Mouse (Mus musculus) liver, embryonic 14.5 days (tissue): ENCODE results near the gene Sowaha. TPM values are rescaled to one million over a fixed set of nuclear protein-coding genes. Genes with fewer than 3 reads are reported as not detected.
"Not testable (repeated sequence)": the region's sequence is repeated elsewhere in the genome, so short reads cannot be mapped to it uniquely, and the experiment has no call there.

Source experiments
- ATAC-seq: fragments of 200-750 bp; cut with Nextera tagmentation; 2 replicates; pipeline ENCODE4 v1.8.0; 2017; ENCODE audit warnings: moderate number of reproducible peaks, mild to moderate bottlenecking, moderate library complexity; ENCODE audit not compliant: insufficient read depth
- DNase-seq, 3 experiments: peaks; one replicate each; pipeline ENCODE4 v3.0.0-alpha.2; 2012 to 2013; ENCODE audit warnings: low read depth in 3 of 3, low spot score in 3 of 3
- H3K27ac ChIP-seq: fragments of 300-500 bp; sonication (generic); 2 replicates; pipeline ENCODE4 v1.5.1; 2014; ENCODE audit warnings: moderate library complexity, mild to moderate bottlenecking, control low read depth, inconsistent platforms
- H3K27me3 ChIP-seq: fragments of 300-500 bp; sonication (generic); 2 replicates; pipeline ENCODE4 v1.6.1; 2014; ENCODE audit warnings: mild to moderate bottlenecking, low read length, moderate library complexity; ENCODE audit not compliant: control insufficient read depth, insufficient read depth
- H3K36me3 ChIP-seq: fragments of 300-500 bp; sonication (generic); replicated peaks from 2 replicates; pipeline ENCODE4 v1.6.1; 2014; ENCODE audit warnings: low read depth; ENCODE audit not compliant: control insufficient read depth, insufficient read depth
- H3K4me1 ChIP-seq, 2 experiments: fragments of 200-500 bp in 1 of 2; fragments of 300-500 bp in 1 of 2; sonication (generic) in 1 of 2; replicated peaks; 2 replicates each; pipeline ENCODE4 v1.6.1; 2012 to 2014; ENCODE audit warnings: antibody characterized with exemption in 1 of 2, inconsistent platforms in 1 of 2, low read length in 1 of 2; ENCODE audit not compliant: control insufficient read depth in 2 of 2, insufficient read depth in 2 of 2
- H3K4me2 ChIP-seq: fragments of 300-500 bp; sonication (generic); 2 replicates; pipeline ENCODE4 v1.6.1; 2014; ENCODE audit warnings: low read depth, mild to moderate bottlenecking, control low read depth, moderate library complexity
- H3K4me3 ChIP-seq, 2 experiments: fragments of 200-500 bp in 1 of 2; fragments of 300-500 bp in 1 of 2; sonication (generic) in 1 of 2; 2 replicates each; pipeline ENCODE4 v1.5.1; 2012 to 2014; ENCODE audit warnings: low read depth in 2 of 2, low read length in 2 of 2, mild to moderate bottlenecking in 2 of 2, control low read depth in 1 of 2, inconsistent platforms in 1 of 2, moderate library complexity in 1 of 2; ENCODE audit not compliant: insufficient read depth in 1 of 2
- H3K9ac ChIP-seq: fragments of 300-500 bp; sonication (generic); replicated peaks from 2 replicates; pipeline ENCODE4 v1.6.1; 2014; ENCODE audit warnings: mild to moderate bottlenecking, control low read depth, moderate library complexity
- H3K9me3 ChIP-seq: fragments of 300-500 bp; sonication (generic); 2 replicates; pipeline ENCODE4 v1.6.1; 2016; ENCODE audit warnings: low read length, mixed read lengths; ENCODE audit not compliant: control insufficient read depth
- CTCF ChIP-seq: IDR thresholded peaks from 2 replicates; pipeline ENCODE4 v1.5.1; 2016; ENCODE audit warnings: antibody characterized with exemption, low read depth, control low read depth
- EP300 ChIP-seq: IDR thresholded peaks from 2 replicates; pipeline ENCODE4 v1.6.1; 2016; ENCODE audit warnings: antibody characterized with exemption, low read depth
- WGBS: fragments of 180-500 bp; shearing (Covaris S2); extraction: QIAGEN DNeasy Blood & Tissue Kit; methylation state at CpG from one replicate; pipeline ENCODE4 v1.1.7; 2014; ENCODE audit not compliant: insufficient replicate concordance; 5-methylcytosine and 5-hydroxymethylcytosine counted together
- polyA plus RNA-seq, 2 experiments: library from polyadenylated mRNA; depleted of rRNA in 1 of 2; stranded (reverse) in 1 of 2; unstranded in 1 of 2; fragments of >200 nt; fragmentation: Nextera tagmentation in 1 of 2; extraction: Ambion mirVana in 1 of 2; gene quantifications; 2 replicates each; pipeline versions ENCODE4 v1.2.1 to v1.2.3; 2012 to 2014

Gene Sowaha
- polyA plus RNA-seq, 2 experiments = 13.1 to 15.4 TPM

GRCm38 (mm10) chr11:53430670-53431346, 49.3 kb downstream of the Sowaha start, which contains the start of the genes Uqcrq and Gdf9:
TSS of gene Uqcrq (minus strand) at chr11:53430831.
TSS of gene Gdf9 (plus strand) at chr11:53431023.
- Histone ChIP-seq H3K4me1 (peaks cover 24 to 31% of the 10 kb centered on the region in 2 experiments), H3K4me2 (peak within 1 kb of the TSS; percentile 94)

GRCm38 (mm10) chr11:53430300-53430669, 49.8 kb downstream of the Sowaha start:
- TF ChIP-seq CTCF = no peak
- no peak for TF ChIP-seq EP300
- peak overlapping the region; percentile 84 for H3K9ac ChIP-seq
- H3K4me1 ChIP-seq = peaks cover 24 to 35% of the 10 kb centered on the region in 2 experiments
- H3K36me3 ChIP-seq = peaks cover 12% of the 10 kb centered on the region
- whole genome bisulfite sequencing = under 1% methylated on average over 34 of the region's 34 CpGs
- no peaks in the 10 kb centered on the region for H3K9me3 ChIP-seq
- peak; percentile 42 to 54 (median 46) for DNase-seq
- H3K27ac ChIP-seq = peak overlapping the region; percentile 67
- peak overlapping the region; percentile 94 for H3K4me2 ChIP-seq
- H3K27me3 ChIP-seq = no peaks in the 10 kb centered on the region
- ATAC-seq = peak; percentile 37
- H3K4me3 ChIP-seq = peak overlapping the region; percentile 80 to 86

More at GRCm38 (mm10) chr11:53430670-53431346, 49.3 kb downstream of the Sowaha start, which contains the start of the genes Uqcrq and Gdf9:
- ATAC-seq = peak; percentile 89
- Histone ChIP-seq H3K36me3 (peaks cover 12% of the 10 kb centered on the region), H3K4me3 (peak within 1 kb of the TSS; percentile 80 to 86), H3K9me3 (no peaks in the 10 kb centered on the region), H3K9ac (peak within 1 kb of the TSS; percentile 84), H3K27me3 (no peaks in the 10 kb centered on the region), H3K27ac (peak within 1 kb of the TSS; percentile 67)
- WGBS = under 1% methylated on average over 44 of the region's 44 CpGs
- TF ChIP-seq CTCF = no peak
- TF ChIP-seq EP300 = no peak
- DNase-seq = peak; percentile 99 to 100 (median 99)

GRCm38 (mm10) chr11:53429182-53429581, 50.9 kb downstream of the Sowaha start:
- ATAC-seq (no peak), DNase-seq (no peak)
- no peak overlapping the region for H3K27ac ChIP-seq
- H3K36me3 ChIP-seq = peaks cover 12% of the 10 kb centered on the region
- no peaks in the 10 kb centered on the region for H3K27me3 ChIP-seq
- H3K9me3 ChIP-seq = no peaks in the 10 kb centered on the region
- H3K9ac ChIP-seq = no peak overlapping the region
- H3K4me1 ChIP-seq = peaks cover 24 to 39% of the 10 kb centered on the region in 2 experiments
- H3K4me2 ChIP-seq = peak overlapping the region; percentile 94
- TF ChIP-seq EP300 (no peak), CTCF (0 out of 2 replicates have a peak, but pooled peaks have one; percentile 4)
- H3K4me3 ChIP-seq = peak overlapping the region; percentile 47 to 86; a peak in 3 of 4 replicates

GRCm38 (mm10) chr11:53428716-53429057, 51.4 kb downstream of the Sowaha start:
- no peak for TF ChIP-seq CTCF
- TF ChIP-seq EP300 = no peak
- peaks cover 12% of the 10 kb centered on the region for H3K36me3 ChIP-seq
- DNase-seq (no peak), ATAC-seq (no peak)
- H3K4me1 ChIP-seq = peaks cover 24 to 40% of the 10 kb centered on the region in 2 experiments
- no peaks in the 10 kb centered on the region for H3K9me3 ChIP-seq
- no peaks in the 10 kb centered on the region for H3K27me3 ChIP-seq
- 83% methylated on average over 5 of the region's 5 CpGs for WGBS
- no peak overlapping the region for H3K4me3 ChIP-seq
- H3K27ac ChIP-seq = no peak overlapping the region
- no peak overlapping the region for H3K4me2 ChIP-seq
- no peak overlapping the region for H3K9ac ChIP-seq

- Histone ChIP-seq H3K9me3 (no peaks in the 10 kb centered on the region), H3K4me3 (no peak overlapping the region), H3K27me3 (no peaks in the 10 kb centered on the region), H3K36me3 (peaks cover 12% of the 10 kb centered on the region), H3K4me1 (peaks cover 22 to 37% of the 10 kb centered on the region in 2 experiments), H3K27ac (no peak overlapping the region), H3K4me2 (no peak overlapping the region), H3K9ac (no peak overlapping the region)
- WGBS = 77% methylated on average over 3 of the region's 3 CpGs
- TF ChIP-seq CTCF = no peak
- DNase-seq (no peak), ATAC-seq (no peak)
Measured at GRCm38 (mm10) chr11:53427993-53428715, 51.9 kb downstream of the Sowaha start.

GRCm38 (mm10) chr11:53426914-53427313, 53.2 kb downstream of the Sowaha start:
- not testable (repeated sequence) for H3K27ac ChIP-seq, H3K4me2 ChIP-seq, DNase-seq, H3K9ac ChIP-seq, ATAC-seq, H3K27me3 ChIP-seq, H3K4me3 ChIP-seq, H3K9me3 ChIP-seq
- peaks cover 12% of the 10 kb centered on the region for H3K36me3 ChIP-seq
- WGBS = 67% methylated on average over 3 of the region's 3 CpGs
- peaks cover 10 to 24% of the 10 kb centered on the region in 2 experiments for H3K4me1 ChIP-seq
